Mouse (Mus musculus) kidney, postnatal 0 days (tissue): Measurements from ENCODE around the gene Copz2. TPM values are rescaled to one million over a fixed set of nuclear protein-coding genes. Genes with fewer than 3 reads are reported as not detected.

ENCODE experiments used
- ATAC-seq: fragments of 200-750 bp; cut with Nextera tagmentation; replicated peaks from 2 replicates; pipeline ENCODE4 v1.8.0; 2017; ENCODE audit warnings: low read depth, moderate number of reproducible peaks, moderate TSS enrichment, moderate library complexity; ENCODE audit not compliant: low FRiP score
- DNase-seq: peaks from one replicate; pipeline ENCODE4 v3.0.0-alpha.2; 2016; ENCODE audit warnings: low spot score
- H3K27ac ChIP-seq: fragments of 300-500 bp; sonication (generic); 2 replicates; pipeline ENCODE4 v1.5.1; 2014; ENCODE audit warnings: mild to moderate bottlenecking
- H3K27me3 ChIP-seq: fragments of 300-500 bp; sonication (generic); 2 replicates; pipeline ENCODE4 v1.6.1; 2014; ENCODE audit warnings: low read length, mixed read lengths; ENCODE audit not compliant: insufficient read depth
- H3K36me3 ChIP-seq: fragments of 300-500 bp; sonication (generic); 2 replicates; pipeline ENCODE4 v1.6.1; 2014; ENCODE audit warnings: low read length, mixed read lengths; ENCODE audit not compliant: insufficient read depth
- H3K4me1 ChIP-seq: fragments of 300-500 bp; sonication (generic); replicated peaks from 2 replicates; pipeline ENCODE4 v1.6.1; 2014; ENCODE audit warnings: antibody characterized with exemption, low read length, mixed read lengths; ENCODE audit not compliant: insufficient read depth
- H3K4me2 ChIP-seq: fragments of 300-500 bp; sonication (generic); 2 replicates; pipeline ENCODE4 v1.6.1; 2014; ENCODE audit warnings: mild to moderate bottlenecking, low read length, moderate library complexity, mixed read lengths
- H3K4me3 ChIP-seq: fragments of 300-500 bp; sonication (generic); replicated peaks from 2 replicates; pipeline ENCODE4 v1.5.1; 2014; ENCODE audit warnings: low read depth, low read length
- H3K9ac ChIP-seq: fragments of 300-500 bp; sonication (generic); 2 replicates; pipeline ENCODE4 v1.6.1; 2014; ENCODE audit warnings: low read depth, low read length
- H3K9me3 ChIP-seq: fragments of 300-500 bp; sonication (generic); replicated peaks from 2 replicates; pipeline ENCODE4 v1.6.1; 2016; ENCODE audit warnings: low read length, inconsistent platforms, mixed read lengths
- CTCF ChIP-seq: IDR thresholded peaks from 2 replicates; pipeline ENCODE4 v1.5.1; 2016; ENCODE audit warnings: antibody characterized with exemption, low read depth, mild to moderate bottlenecking, moderate library complexity
- WGBS: fragments of 180-500 bp; shearing (Covaris S2); extraction: QIAGEN DNeasy Blood & Tissue Kit; methylation state at CpG from one replicate; pipeline ENCODE4 v1.1.7; 2014; 5-methylcytosine and 5-hydroxymethylcytosine counted together
- polyA plus RNA-seq: library from polyadenylated mRNA; unstranded; fragments of >200 nt; fragmentation: Nextera tagmentation; extraction: Ambion mirVana; gene quantifications from 2 replicates; pipeline ENCODE4 v1.2.1, GENCODE M21; 2015

Gene Copz2
- polyA plus RNA-seq, 1 experiment from 2014 or later = 125 TPM

- no peak overlapping the region for H3K4me3 ChIP-seq
- H3K4me1 ChIP-seq = no peaks in the 10 kb centered on the region
- no peaks in the 10 kb centered on the region for H3K9me3 ChIP-seq
- peaks cover 55% of the 10 kb centered on the region for H3K36me3 ChIP-seq
- no peaks in the 10 kb centered on the region for H3K27me3 ChIP-seq
- 77% methylated on average over 5 of the region's 5 CpGs for WGBS
- no peak for DNase-seq
- H3K9ac ChIP-seq = no peak overlapping the region
- H3K27ac ChIP-seq = no peak overlapping the region
- no peak overlapping the region for H3K4me2 ChIP-seq
- no peak for TF ChIP-seq CTCF
- no peak for ATAC-seq
These were observed 35.8 kb upstream of the Copz2 start for GRCm38 (mm10) chr11:96813920-96814319.

DNA sequence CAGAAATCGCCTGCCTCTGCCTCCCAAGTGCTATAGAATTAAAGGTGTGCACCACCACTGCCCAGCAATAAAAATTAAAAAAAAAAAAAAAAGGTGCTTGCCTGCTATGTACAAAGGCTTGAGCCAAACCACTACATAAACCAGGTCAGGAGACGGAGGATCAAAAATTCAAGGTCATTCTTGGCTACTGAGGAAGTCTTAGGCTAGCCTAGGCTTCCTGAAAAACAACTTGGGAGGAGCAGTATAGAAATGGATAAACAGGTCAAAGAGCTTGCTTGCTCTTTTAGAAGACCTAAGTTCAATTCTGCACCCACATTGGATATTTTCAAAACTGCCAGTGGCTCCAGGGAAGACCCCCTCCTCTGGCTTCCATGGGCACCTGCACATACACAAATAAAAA, 35.2 kb upstream of the Copz2 start:
- no peaks in the 10 kb centered on the region for H3K27me3 ChIP-seq
- no peak for DNase-seq
- ATAC-seq = no peak
- peaks cover 59% of the 10 kb centered on the region for H3K36me3 ChIP-seq
- no peak overlapping the region for H3K27ac ChIP-seq
- no peak overlapping the region for H3K4me3 ChIP-seq
- WGBS = 82% methylated on average over 2 of the region's 2 CpGs
- no peak for TF ChIP-seq CTCF
- H3K9ac ChIP-seq = no peak overlapping the region
- no peaks in the 10 kb centered on the region for H3K4me1 ChIP-seq
- no peaks in the 10 kb centered on the region for H3K9me3 ChIP-seq
- H3K4me2 ChIP-seq = no peak overlapping the region

- no peak for TF ChIP-seq CTCF
- peaks cover 64% of the 10 kb centered on the region for H3K36me3 ChIP-seq
- WGBS = 94% methylated on average over 2 of the region's 2 CpGs
These were observed 33.8 kb upstream of the Copz2 start for GRCm38 (mm10) chr11:96815895-96816294.

DNA sequence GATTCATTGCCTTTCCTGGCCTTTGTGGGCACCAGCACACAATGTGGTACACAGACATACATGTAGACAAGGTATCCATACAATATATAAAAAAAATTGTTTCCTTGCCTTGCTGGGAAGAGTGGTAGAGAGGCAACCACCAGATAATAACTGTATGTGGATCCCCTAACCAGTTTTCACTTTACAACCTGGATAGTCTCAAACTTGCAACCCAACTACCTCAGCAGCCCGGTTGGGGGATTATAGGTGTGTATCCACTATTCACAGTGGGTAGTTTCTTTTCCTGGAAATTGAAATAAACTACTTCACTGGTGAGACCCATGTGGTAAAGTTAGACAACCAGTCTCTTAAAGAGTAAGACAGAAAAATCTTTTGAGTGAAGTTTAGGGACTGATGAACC, 33.2 kb upstream of the Copz2 start:
- ATAC-seq (no peak), DNase-seq (no peak)
- Histone ChIP-seq H3K4me3 (no peak overlapping the region), H3K9ac (no peak overlapping the region), H3K27me3 (no peaks in the 10 kb centered on the region), H3K9me3 (no peaks in the 10 kb centered on the region), H3K36me3 (peaks cover 70% of the 10 kb centered on the region), H3K4me1 (no peaks in the 10 kb centered on the region), H3K4me2 (no peak overlapping the region), H3K27ac (no peak overlapping the region)
- TF ChIP-seq CTCF = no peak
- WGBS = 85% methylated on average over 1 of the region's 1 CpGs

More at GRCm38 (mm10) chr11:96815895-96816294, 33.8 kb upstream of the Copz2 start:
- H3K4me3 ChIP-seq = no peak overlapping the region
- no peak for DNase-seq
- no peak overlapping the region for H3K9ac ChIP-seq
- no peaks in the 10 kb centered on the region for H3K9me3 ChIP-seq
- H3K27ac ChIP-seq = no peak overlapping the region
- H3K4me1 ChIP-seq = no peaks in the 10 kb centered on the region
- ATAC-seq = no peak
- no peaks in the 10 kb centered on the region for H3K27me3 ChIP-seq
- H3K4me2 ChIP-seq = no peak overlapping the region

GRCm38 (mm10) chr11:96816979-96817378, 32.7 kb upstream of the Copz2 start:
- Histone ChIP-seq H3K4me3 (no peak overlapping the region), H3K4me1 (no peaks in the 10 kb centered on the region), H3K9me3 (no peaks in the 10 kb centered on the region), H3K27me3 (no peaks in the 10 kb centered on the region), H3K9ac (no peak overlapping the region), H3K4me2 (no peak overlapping the region), H3K36me3 (peaks cover 70% of the 10 kb centered on the region), H3K27ac (no peak overlapping the region)
- no peak for ATAC-seq
- WGBS = 85% methylated on average over 5 of the region's 5 CpGs
- DNase-seq = no peak
- no peak for TF ChIP-seq CTCF

GRCm38 (mm10) chr11:96818128-96818710, 31.5 kb upstream of the Copz2 start:
- Histone ChIP-seq H3K36me3 (peaks cover 71% of the 10 kb centered on the region), H3K4me2 (no peak overlapping the region), H3K27ac (no peak overlapping the region), H3K4me3 (no peak overlapping the region), H3K27me3 (no peaks in the 10 kb centered on the region), H3K4me1 (peaks cover 9% of the 10 kb centered on the region), H3K9ac (no peak overlapping the region), H3K9me3 (no peaks in the 10 kb centered on the region)
- DNase-seq (no peak), ATAC-seq (no peak)
- TF ChIP-seq CTCF = no peak
- 68% methylated on average over 8 of the region's 8 CpGs for WGBS

GRCm38 (mm10) chr11:96821956-96822355, 27.7 kb upstream of the Copz2 start:
- peaks cover 38% of the 10 kb centered on the region for H3K4me1 ChIP-seq
- no peak overlapping the region for H3K4me2 ChIP-seq
- ATAC-seq = no peak
- no peak for TF ChIP-seq CTCF
- WGBS = 88% methylated on average over 10 of the region's 10 CpGs
- no peaks in the 10 kb centered on the region for H3K27me3 ChIP-seq
- H3K36me3 ChIP-seq = peaks cover 54% of the 10 kb centered on the region
- H3K27ac ChIP-seq = 0 out of 2 replicates have a peak overlapping the region, but pooled peaks have one; percentile 1
- no peak overlapping the region for H3K4me3 ChIP-seq
- DNase-seq = no peak
- no peak overlapping the region for H3K9ac ChIP-seq
- no peaks in the 10 kb centered on the region for H3K9me3 ChIP-seq
